Mouse (Mus musculus) CH12.LX (cell line): Measurements from ENCODE around the gene Gadd45gip1. TPM values are rescaled to one million over a fixed set of nuclear protein-coding genes. Genes with fewer than 3 reads are reported as not detected.

Experiments
- DNase-seq: peaks from one replicate; pipeline ENCODE4 v3.0.0-alpha.2; 2013; ENCODE audit errors: extremely low read depth
- H3K27ac ChIP-seq: 2 replicates; pipeline ENCODE4 v1.5.1; 2012; ENCODE audit warnings: low read depth, mild to moderate bottlenecking, control low read depth, moderate library complexity; ENCODE audit not compliant: insufficient read depth
- H3K27me3 ChIP-seq: replicated peaks from 2 replicates; pipeline ENCODE3; 2012; ENCODE audit warnings: inconsistent platforms
- H3K36me3 ChIP-seq, 2 experiments: replicated peaks in 1 of 2; 2 replicates each; pipeline versions ENCODE3 to v1.6.1; 2012; ENCODE audit warnings: inconsistent platforms in 1 of 2, low read length in 1 of 2, mild to moderate bottlenecking in 1 of 2, mixed read lengths in 1 of 2, moderate library complexity in 1 of 2; ENCODE audit not compliant: control insufficient read depth in 1 of 2, insufficient read depth in 1 of 2
- H3K4me1 ChIP-seq, 2 experiments: 2 replicates each; pipeline ENCODE4 v1.6.1; 2012; ENCODE audit warnings: inconsistent platforms in 1 of 2, moderate library complexity in 1 of 2; ENCODE audit not compliant: insufficient read depth in 2 of 2, control insufficient read depth in 1 of 2
- H3K4me2 ChIP-seq: 2 replicates; pipeline ENCODE4 v1.6.1; 2012; ENCODE audit warnings: low read depth, mild to moderate bottlenecking, control low read depth; ENCODE audit not compliant: poor library complexity, insufficient read depth, severe bottlenecking
- H3K4me3 ChIP-seq, 3 experiments: fragments of 150-350 bp in 1 of 3; sonication (generic) in 1 of 3; replicated peaks in 1 of 3; 2 replicates each; pipeline versions ENCODE3 to v1.5.1; 2011 to 2012; ENCODE audit warnings: low read depth in 2 of 3, low read length in 2 of 3, mild to moderate bottlenecking in 2 of 3, moderate library complexity in 2 of 3, control low read depth in 1 of 3, improper control_type of control experiment in 1 of 3, inconsistent platforms in 1 of 3, mixed read lengths in 1 of 3; ENCODE audit not compliant: poor library complexity in 1 of 3
- H3K79me2 ChIP-seq: replicated peaks from 2 replicates; pipeline ENCODE4 v1.6.1; 2012; ENCODE audit warnings: mild to moderate bottlenecking, moderate library complexity; ENCODE audit not compliant: control insufficient read depth, poor library complexity, insufficient read depth, severe bottlenecking; ENCODE audit errors: extremely low read depth
- H3K9ac ChIP-seq: 2 replicates; pipeline ENCODE4 v1.6.1; 2012; ENCODE audit warnings: low read depth, mild to moderate bottlenecking, control low read depth, moderate library complexity; ENCODE audit not compliant: insufficient read depth
- H3K9me3 ChIP-seq: replicated peaks from 2 replicates; pipeline ENCODE3; 2012; ENCODE audit warnings: low read length, inconsistent platforms, mixed read lengths
- BHLHE40 ChIP-seq: IDR thresholded peaks from 2 replicates; pipeline ENCODE4 v1.6.1; 2011; ENCODE audit warnings: mild to moderate bottlenecking, low read depth, low read length, improper control_type of control experiment
- ELF1 ChIP-seq: IDR thresholded peaks from 2 replicates; pipeline ENCODE4 v1.6.1; 2014; ENCODE audit warnings: low read depth, mild to moderate bottlenecking, inconsistent platforms, low read length, improper control_type of control experiment
- GABPA ChIP-seq: IDR thresholded peaks from 2 replicates; pipeline ENCODE4 v1.6.1; 2012; ENCODE audit warnings: low read depth, low read length, improper control_type of control experiment, inconsistent platforms; ENCODE audit not compliant: insufficient replicate concordance
- HCFC1 ChIP-seq: IDR thresholded peaks from 2 replicates; pipeline ENCODE4 v1.6.1; 2012; ENCODE audit warnings: low read depth, mild to moderate bottlenecking, inconsistent platforms, low read length, improper control_type of control experiment
- MAFK ChIP-seq: IDR thresholded peaks from 2 replicates; pipeline ENCODE4 v1.6.1; 2011; ENCODE audit warnings: low read length, improper control_type of control experiment; ENCODE audit not compliant: insufficient replicate concordance
- MAX ChIP-seq: IDR thresholded peaks from 2 replicates; pipeline ENCODE4 v1.6.1; 2011; ENCODE audit warnings: low read length, improper control_type of control experiment
- MEF2A ChIP-seq: IDR thresholded peaks from 2 replicates; pipeline ENCODE4 v1.6.1; 2014; ENCODE audit warnings: low read depth, mild to moderate bottlenecking, inconsistent platforms, low read length, improper control_type of control experiment, borderline replicate concordance
- MXI1 ChIP-seq: IDR thresholded peaks from 2 replicates; pipeline ENCODE4 v1.6.1; 2011; ENCODE audit warnings: mild to moderate bottlenecking, low read depth, low read length, improper control_type of control experiment
- MYC ChIP-seq: IDR thresholded peaks from 2 replicates; pipeline ENCODE4 v1.6.1; 2011; ENCODE audit warnings: low read depth, mild to moderate bottlenecking, improper control_type of control experiment, low read length
- NRF1 ChIP-seq: IDR thresholded peaks from 2 replicates; pipeline ENCODE4 v1.6.1; 2014; ENCODE audit warnings: low read depth, mild to moderate bottlenecking, inconsistent platforms, low read length, improper control_type of control experiment, moderate library complexity
- PAX5 ChIP-seq: IDR thresholded peaks from 2 replicates; pipeline ENCODE4 v1.6.1; 2012; ENCODE audit warnings: low read length, inconsistent platforms, mixed read lengths
- POLR2A ChIP-seq: IDR thresholded peaks from 2 replicates; pipeline ENCODE4 v1.6.1; 2011; ENCODE audit warnings: low read depth, mild to moderate bottlenecking, improper control_type of control experiment, low read length
- SMC3 ChIP-seq: IDR thresholded peaks from 2 replicates; pipeline ENCODE4 v1.6.1; 2011; ENCODE audit warnings: low read depth, low read length, improper control_type of control experiment
- TCF12 ChIP-seq: IDR thresholded peaks from 2 replicates; pipeline ENCODE4 v1.6.1; 2014; ENCODE audit warnings: low read depth, mild to moderate bottlenecking, inconsistent platforms, low read length, improper control_type of control experiment
- UBTF ChIP-seq: IDR thresholded peaks from 2 replicates; pipeline ENCODE4 v1.6.1; 2012; ENCODE audit warnings: low read depth, mild to moderate bottlenecking, inconsistent platforms, low read length, improper control_type of control experiment, moderate library complexity
- USF1 ChIP-seq: IDR thresholded peaks from 2 replicates; pipeline ENCODE4 v1.6.1; 2014; ENCODE audit warnings: low read depth, mild to moderate bottlenecking, inconsistent platforms, low read length, improper control_type of control experiment
- USF2 ChIP-seq: conservative IDR thresholded peaks from 2 replicates; pipeline ENCODE4 v1.6.1; 2011; ENCODE audit warnings: low read depth, low read length, improper control_type of control experiment
- dilution Hi-C: fragments of 300-500 bp; cut with MboI; formaldehyde crosslinking; loops from 2 replicates; pipeline ENCODE4 v1.14.3; 2020; ENCODE audit warnings: low sequenced_read_pairs; ENCODE audit not compliant: extremely low pct_unique_long_range_greater_than_20kb, extremely low pct_ligation_motif_present
- in situ Hi-C: fragments of 300-500 bp; cut with MboI; formaldehyde crosslinking; loops from 3 replicates; pipeline ENCODE4 v1.14.3; 2019; ENCODE audit warnings: low sequenced_read_pairs, low pct_ligation_motif_present, low pct_unique_long_range_greater_than_20kb, mixed read lengths
- polyA plus RNA-seq: library from polyadenylated mRNA; unstranded; fragments of >175 nt; gene quantifications from 2 replicates; pipeline ENCODE4 v1.2.1, GENCODE M21; 2012; ENCODE audit warnings: low read depth; ENCODE audit not compliant: insufficient read length
- total RNA-seq, 2 experiments: library from RNA; depleted of rRNA; stranded (reverse); fragments of 300-350 nt in 1 of 2; fragments of >200 nt in 1 of 2; gene quantifications; 2 replicates each; pipeline ENCODE4 v1.2.3; 2012 to 2014

Gadd45gip1 gene
- total and polyA plus RNA-seq, 3 experiments = 53.6 to 57.6 (median 56.6) TPM

- Histone ChIP-seq H3K36me3 (no peaks in the 10 kb centered on the region), H3K4me3 (peak within 1 kb of the TSS; percentile 16 to 81 (median 50)), H3K27me3 (peaks cover 82% of the 10 kb centered on the region), H3K27ac (no peak within 1 kb of the TSS), H3K79me2 (no peaks in the 10 kb centered on the region), H3K9ac (peak within 1 kb of the TSS; percentile 16; the same call in 1 of the 2 replicates), H3K9me3 (peaks cover 7% of the 10 kb centered on the region), H3K4me2 (peak within 1 kb of the TSS; percentile 84), H3K4me1 (peaks cover 3 to 4% of the 10 kb centered on the region in 2 experiments)
- DNase-seq = no peak
- dilution Hi-C loops = no loop called here
- TF ChIP-seq MEF2A (no peak), MAX (peak; percentile 64; the same call in 1 of the 2 replicates), MYC (peak; percentile 67), BHLHE40 (peak; percentile 86)
- in situ Hi-C loops = no loop called here
These were observed 31.1 kb upstream of the Gadd45gip1 start, which contains the start of gene Nfix for GRCm38 (mm10) chr8:84799999-84800831. Gene Nfix (minus strand): TSS chr8:84800344.

GRCm38 (mm10) chr8:84806031-84806430 is 25.3 kb upstream of the Gadd45gip1 start:
- H3K4me1 ChIP-seq = peaks cover 0 to 3% of the 10 kb centered on the region in 2 experiments; a peak in 2 of 4 replicates
- H3K36me3 ChIP-seq = no peaks in the 10 kb centered on the region
- dilution Hi-C loops = no loop called here
- in situ Hi-C loops = loop anchor here (5.0 kb wide), 1 partner anchor 69 kb away; no protein-coding TSS in a partner anchor
- H3K9me3 ChIP-seq = peaks cover 9% of the 10 kb centered on the region
- H3K9ac ChIP-seq = no peak overlapping the region
- H3K27me3 ChIP-seq = peaks cover 69% of the 10 kb centered on the region
- no peaks in the 10 kb centered on the region for H3K79me2 ChIP-seq
- no peak overlapping the region for H3K4me3 ChIP-seq
- H3K27ac ChIP-seq = no peak overlapping the region
- H3K4me2 ChIP-seq = no peak overlapping the region
- no peak for DNase-seq
- TF ChIP-seq MXI1 (no peak), HCFC1 (no peak), MYC (no peak), GABPA (no peak), PAX5 (no peak), NRF1 (no peak), BHLHE40 (no peak), TCF12 (no peak), ELF1 (no peak), USF1 (no peak), UBTF (no peak), POLR2A (no peak), MAFK (no peak), SMC3 (no peak), USF2 (no peak)
